Mouse (Mus musculus): ENCODE measurements around the gene Xrcc1. TPM values are rescaled to one million over a fixed set of nuclear protein-coding genes. Genes with fewer than 3 reads are reported as not detected.

The Xrcc1 gene
- total and polyA plus RNA-seq, 2 experiments from 2014 or later, result 41.9 to 51.8 TPM

DNA sequence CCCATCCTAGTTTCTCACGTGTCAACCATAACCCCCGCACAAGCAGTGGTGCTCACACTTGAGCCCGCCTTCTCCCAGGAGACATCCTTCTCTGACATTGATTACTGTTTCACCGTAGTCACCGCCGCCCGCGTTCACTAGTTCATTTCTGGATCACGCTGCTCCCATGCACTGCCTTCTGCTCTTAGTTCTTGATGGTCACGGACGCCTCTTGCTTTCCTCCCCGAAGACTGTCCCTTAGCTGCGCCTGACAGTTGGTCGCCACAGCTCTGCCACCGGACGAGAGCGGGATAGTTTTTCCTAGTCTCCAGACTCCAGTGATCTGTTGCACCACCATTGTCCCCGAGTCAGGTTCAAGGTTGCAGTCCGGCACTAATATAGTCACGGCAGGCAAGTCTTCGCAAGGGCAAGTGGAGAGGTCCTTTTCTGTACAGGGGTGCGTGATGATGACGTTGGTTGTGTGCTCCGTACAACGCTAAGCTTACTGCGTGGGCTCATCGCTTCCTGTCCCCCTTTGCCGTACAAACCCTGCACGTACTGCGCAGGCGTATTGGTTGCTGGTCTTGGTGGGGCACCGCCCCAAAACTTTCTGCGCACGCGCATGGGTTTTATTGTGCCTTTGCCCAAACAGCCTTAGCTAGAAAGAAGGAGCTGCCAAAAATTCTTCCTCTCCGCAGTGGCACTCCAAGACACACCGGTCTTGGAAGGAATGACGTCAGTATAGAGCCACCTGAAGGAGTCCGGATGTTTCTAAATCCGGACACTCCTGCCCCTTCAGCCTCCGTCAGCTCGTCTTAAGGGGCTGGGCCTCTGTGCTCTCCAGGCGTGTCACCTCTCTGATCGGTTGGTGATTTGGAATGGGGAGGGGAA lies 15.8 kb upstream of the Xrcc1 start, which contains the start of gene Irgq:
TSS of gene Irgq (plus strand) at position 628 of the 870 bp plus-strand sequence.
- ATAC-seq (ENCODE audit: low FRiP score) (peak; percentile 94), DNase-seq (ENCODE audit: low spot score) (peak; percentile 100)
- peak within 1 kb of the TSS; percentile 98 for H3K27ac ChIP-seq (ENCODE audit: low read depth, low read length)
- peaks cover 13% of the 10 kb centered on the region for H3K36me3 ChIP-seq (ENCODE audit: insufficient read depth, low read length)
- H3K27me3 ChIP-seq (ENCODE audit: insufficient read depth, low read length), result no peaks in the 10 kb centered on the region
- TF ChIP-seq CTCF (IDR thresholded peaks at IDR 0.05), result no peak
- WGBS, result under 1% methylated on average over 44 of the region's 44 CpGs
- peak within 1 kb of the TSS; percentile 95 for H3K4me2 ChIP-seq (ENCODE audit: low read depth, low read length, poor library complexity, severe bottlenecking)
- H3K9me3 ChIP-seq (ENCODE audit: low read length), result no peaks in the 10 kb centered on the region
- peaks cover 21% of the 10 kb centered on the region for H3K4me1 ChIP-seq (ENCODE audit: insufficient read depth, low read length)
- peak within 1 kb of the TSS; percentile 68 for H3K4me3 ChIP-seq (ENCODE audit: low read depth, low read length)
- peak within 1 kb of the TSS; percentile 87 for H3K9ac ChIP-seq (replicated peaks; ENCODE audit: low read length, poor library complexity, severe bottlenecking)

GRCm38 (mm10) chr7:24531211-24531971 lies 14.7 kb upstream of the Xrcc1 start:
- Histone ChIP-seq H3K27me3 (ENCODE audit: insufficient read depth, low read length) (no peaks in the 10 kb centered on the region), H3K9ac (replicated peaks; ENCODE audit: low read length, poor library complexity, severe bottlenecking) (peak overlapping the region; percentile 87), H3K36me3 (ENCODE audit: insufficient read depth, low read length) (peaks cover 23% of the 10 kb centered on the region), H3K27ac (ENCODE audit: low read depth, low read length) (peak overlapping the region; percentile 98), H3K9me3 (ENCODE audit: low read length) (no peaks in the 10 kb centered on the region), H3K4me1 (ENCODE audit: insufficient read depth, low read length) (peaks cover 21% of the 10 kb centered on the region), H3K4me2 (ENCODE audit: low read depth, low read length, poor library complexity, severe bottlenecking) (peak overlapping the region; percentile 95), H3K4me3 (ENCODE audit: low read depth, low read length) (peak overlapping the region; percentile 68)
- peak; percentile 50 for ATAC-seq (ENCODE audit: low FRiP score)
- WGBS, result under 1% methylated on average over 42 of the region's 43 CpGs
- TF ChIP-seq CTCF (IDR thresholded peaks at IDR 0.05), result peak; percentile 83
- DNase-seq (ENCODE audit: low spot score), result peak; percentile 80

DNA sequence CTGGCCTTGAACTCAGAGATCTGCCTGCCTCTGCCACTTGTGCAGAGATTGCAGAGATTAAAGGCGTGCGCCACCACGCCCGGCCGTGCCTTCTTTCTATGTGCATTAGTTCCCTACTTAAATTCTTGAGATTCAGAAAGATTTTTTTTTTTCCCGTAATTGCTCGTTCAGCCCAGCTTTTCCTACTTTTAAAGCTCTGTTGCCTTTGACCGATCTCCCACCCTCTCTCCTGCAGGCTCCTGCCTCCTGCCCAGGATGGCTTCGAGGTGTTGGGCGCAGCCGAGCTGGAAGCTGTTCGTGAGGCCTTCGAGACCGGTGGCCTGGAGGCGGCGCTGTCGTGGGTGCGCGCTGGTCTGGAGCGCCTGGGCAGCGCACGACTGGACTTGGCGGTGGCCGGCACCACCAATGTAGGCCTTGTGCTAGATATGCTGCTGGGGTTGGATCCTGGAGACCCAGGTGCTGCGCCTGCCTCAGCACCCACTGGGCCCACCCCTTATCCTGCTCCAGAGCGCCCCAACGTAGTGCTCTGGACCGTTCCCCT lies 13.0 kb upstream of the Xrcc1 start:
- DNase-seq (ENCODE audit: low spot score), result no peak
- Histone ChIP-seq H3K27ac (ENCODE audit: low read depth, low read length) (no peak overlapping the region), H3K4me1 (ENCODE audit: insufficient read depth, low read length) (peaks cover 21% of the 10 kb centered on the region), H3K4me2 (ENCODE audit: low read depth, low read length, poor library complexity, severe bottlenecking) (no peak overlapping the region), H3K9me3 (ENCODE audit: low read length) (no peaks in the 10 kb centered on the region), H3K9ac (replicated peaks; ENCODE audit: low read length, poor library complexity, severe bottlenecking) (no peak overlapping the region), H3K36me3 (ENCODE audit: insufficient read depth, low read length) (peaks cover 25% of the 10 kb centered on the region), H3K4me3 (ENCODE audit: low read depth, low read length) (0 out of 2 replicates have a peak overlapping the region, but pooled peaks have one; percentile 14), H3K27me3 (ENCODE audit: insufficient read depth, low read length) (no peaks in the 10 kb centered on the region)
- 65% methylated on average over 28 of the region's 28 CpGs for WGBS
- ATAC-seq (ENCODE audit: low FRiP score), result no peak
- TF ChIP-seq CTCF (IDR thresholded peaks at IDR 0.05), result peak; percentile 26

GRCm38 (mm10) chr7:24533806-24534205 lies 12.3 kb upstream of the Xrcc1 start:
- DNase-seq (ENCODE audit: low spot score) (no peak), ATAC-seq (ENCODE audit: low FRiP score) (no peak)
- H3K9ac ChIP-seq (replicated peaks; ENCODE audit: low read length, poor library complexity, severe bottlenecking), result peak overlapping the region; percentile 24; the same call in 1 of the 2 replicates
- H3K4me3 ChIP-seq (ENCODE audit: low read depth, low read length), result peak overlapping the region; percentile 14; the same call in 1 of the 2 replicates
- H3K27me3 ChIP-seq (ENCODE audit: insufficient read depth, low read length), result no peaks in the 10 kb centered on the region
- no peaks in the 10 kb centered on the region for H3K9me3 ChIP-seq (ENCODE audit: low read length)
- peaks cover 21% of the 10 kb centered on the region for H3K4me1 ChIP-seq (ENCODE audit: insufficient read depth, low read length)
- peak overlapping the region; percentile 36 for H3K4me2 ChIP-seq (ENCODE audit: low read depth, low read length, poor library complexity, severe bottlenecking)
- WGBS, result 24% methylated on average over 33 of the region's 42 CpGs
- TF ChIP-seq CTCF (IDR thresholded peaks at IDR 0.05), result no peak
- no peak overlapping the region for H3K27ac ChIP-seq (ENCODE audit: low read depth, low read length)
- peaks cover 25% of the 10 kb centered on the region for H3K36me3 ChIP-seq (ENCODE audit: insufficient read depth, low read length)

GRCm38 (mm10) chr7:24534301-24534700 lies 11.8 kb upstream of the Xrcc1 start:
- Histone ChIP-seq H3K9me3 (ENCODE audit: low read length) (no peaks in the 10 kb centered on the region), H3K4me3 (ENCODE audit: low read depth, low read length) (peak overlapping the region; percentile 14; the same call in 1 of the 2 replicates), H3K27me3 (ENCODE audit: insufficient read depth, low read length) (no peaks in the 10 kb centered on the region), H3K4me2 (ENCODE audit: low read depth, low read length, poor library complexity, severe bottlenecking) (peak overlapping the region; percentile 36), H3K27ac (ENCODE audit: low read depth, low read length) (no peak overlapping the region), H3K36me3 (ENCODE audit: insufficient read depth, low read length) (peaks cover 25% of the 10 kb centered on the region), H3K9ac (replicated peaks; ENCODE audit: low read length, poor library complexity, severe bottlenecking) (peak overlapping the region; percentile 29; the same call in 1 of the 2 replicates), H3K4me1 (ENCODE audit: insufficient read depth, low read length) (peaks cover 19% of the 10 kb centered on the region)
- no peak for TF ChIP-seq CTCF (IDR thresholded peaks at IDR 0.05)
- WGBS, result 40% methylated on average over 17 of the region's 19 CpGs
- DNase-seq (ENCODE audit: low spot score) (no peak), ATAC-seq (ENCODE audit: low FRiP score) (no peak)
